Mouse (Mus musculus): ENCODE measurements around the gene Emilin2. TPM values are rescaled to one million over a fixed set of nuclear protein-coding genes. Genes with fewer than 3 reads are reported as not detected.

The Emilin2 gene
- total RNA-seq, 4 experiments from 2014 or later = 4.1 to 8.7 (median 5.4) TPM

GRCm38 (mm10) chr17:71230108-71230709 is 81.6 kb downstream of the Emilin2 start:
- no peak for DNase-seq

- DNase-seq = no peak
Measured at GRCm38 (mm10) chr17:71228651-71229050, 83.1 kb downstream of the Emilin2 start.

- no peak for DNase-seq
Measured at GRCm38 (mm10) chr17:71227128-71227895, 84.5 kb downstream of the Emilin2 start.

- no peak for DNase-seq
Measured at GRCm38 (mm10) chr17:71225091-71225490, 86.7 kb downstream of the Emilin2 start.

- peak; percentile 58 for DNase-seq
Measured at GRCm38 (mm10) chr17:71224521-71224920, 87.3 kb downstream of the Emilin2 start.

- DNase-seq = no peak
Measured at GRCm38 (mm10) chr17:71223676-71224075, 88.1 kb downstream of the Emilin2 start.

GRCm38 (mm10) chr17:71221383-71221782 is 90.4 kb downstream of the Emilin2 start:
- DNase-seq = no peak

- DNase-seq = no peak
Measured at GRCm38 (mm10) chr17:71217111-71217685, 94.6 kb downstream of the Emilin2 start.

GRCm38 (mm10) chr17:71216263-71216662 is 95.5 kb downstream of the Emilin2 start:
- DNase-seq = no peak

GRCm38 (mm10) chr17:71215241-71215839 is 96.4 kb downstream of the Emilin2 start:
- no peak for DNase-seq

- DNase-seq = no peak
Measured at GRCm38 (mm10) chr17:71214514-71215240, 97.1 kb downstream of the Emilin2 start.

- DNase-seq = no peak
Measured at GRCm38 (mm10) chr17:71213666-71214065, 98.1 kb downstream of the Emilin2 start.

- DNase-seq = no peak
Measured at GRCm38 (mm10) chr17:71211962-71212646, 99.7 kb downstream of the Emilin2 start.

GRCm38 (mm10) chr17:71209936-71210335 is 101.8 kb downstream of the Emilin2 start:
- no peak for DNase-seq

- DNase-seq = no peak
Measured at GRCm38 (mm10) chr17:71208921-71209320, 102.9 kb downstream of the Emilin2 start.

GRCm38 (mm10) chr17:71208376-71208775 is 103.4 kb downstream of the Emilin2 start:
- DNase-seq = no peak

- DNase-seq = no peak
Measured at GRCm38 (mm10) chr17:71207268-71207667, 104.5 kb downstream of the Emilin2 start.

GRCm38 (mm10) chr17:71206136-71206893 is 105.5 kb downstream of the Emilin2 start:
- DNase-seq = no peak

- DNase-seq = no peak
Measured at GRCm38 (mm10) chr17:71204809-71205091, 107.0 kb downstream of the Emilin2 start.

- DNase-seq = no peak
Measured at GRCm38 (mm10) chr17:71203998-71204808, 107.6 kb downstream of the Emilin2 start.
